Mouse (Mus musculus) erythroblast, adult 5-6 weeks (primary cell): Measurements from ENCODE around the gene Babam2. TPM values are rescaled to one million over a fixed set of nuclear protein-coding genes. Genes with fewer than 3 reads are reported as not detected.

ENCODE experiments used
- ATAC-seq: replicated peaks from 2 replicates; pipeline ENCODE4 v1.8.0; 2016; ENCODE audit warnings: moderate number of reproducible peaks, mild to moderate bottlenecking, moderate TSS enrichment, inconsistent platforms; ENCODE audit not compliant: poor library complexity, low FRiP score, severe bottlenecking
- total RNA-seq, 2 experiments: library from RNA; stranded (forward) in 1 of 2; stranded (reverse) in 1 of 2; fragments of 150-400 nt in 1 of 2; fragments of 200-764, 138-1000 nt in 1 of 2; gene quantifications; 2 replicates each; pipeline versions ENCODE4 v1.2.3 to v1.2.4; 2015 to 2017; ENCODE audit warnings: low replicate concordance in 2 of 2

Babam2 gene
- total RNA-seq (2015; ENCODE audit: low replicate concordance) (46.6 and 83.2 TPM in 2 replicates), total RNA-seq (2017; ENCODE audit: low replicate concordance) (15.5 and 15.8 TPM in 2 replicates)

DNA sequence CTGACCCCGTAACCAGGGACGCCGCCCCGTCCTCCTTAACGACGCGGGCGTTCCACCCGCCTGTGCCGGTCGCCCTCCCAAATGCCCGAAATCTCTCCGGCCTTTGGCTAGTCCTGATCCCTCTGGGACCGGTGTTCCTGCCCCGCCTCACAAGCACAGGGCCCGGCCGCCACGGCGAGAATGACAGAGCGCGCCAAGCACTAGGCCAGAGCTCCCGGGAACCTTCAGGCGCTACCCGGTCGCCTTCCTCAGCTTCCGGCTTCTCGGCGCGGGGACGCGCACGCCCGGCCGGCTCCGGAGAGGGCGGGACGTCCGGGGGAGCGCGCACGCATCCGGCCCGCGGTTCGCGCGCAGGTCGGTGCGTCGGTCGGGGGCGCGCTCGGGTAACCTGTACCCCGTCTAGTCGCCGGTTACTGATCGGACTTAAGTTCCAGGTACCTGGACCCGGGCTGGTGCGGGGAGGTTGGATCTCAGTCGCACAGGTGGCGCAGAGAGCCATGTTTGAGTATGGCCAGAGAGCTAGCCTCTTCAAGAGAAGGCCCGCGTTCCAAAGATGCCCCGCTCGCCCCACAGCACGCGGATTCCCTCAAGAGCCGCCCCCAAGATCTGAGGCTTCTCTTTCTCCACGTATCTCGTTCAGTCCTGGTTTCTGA is at the start of gene Babam2:
Gene Babam2 (plus strand): TSS at position 41 of the 653 bp plus-strand sequence.
- ATAC-seq, result peak; percentile 79

DNA sequence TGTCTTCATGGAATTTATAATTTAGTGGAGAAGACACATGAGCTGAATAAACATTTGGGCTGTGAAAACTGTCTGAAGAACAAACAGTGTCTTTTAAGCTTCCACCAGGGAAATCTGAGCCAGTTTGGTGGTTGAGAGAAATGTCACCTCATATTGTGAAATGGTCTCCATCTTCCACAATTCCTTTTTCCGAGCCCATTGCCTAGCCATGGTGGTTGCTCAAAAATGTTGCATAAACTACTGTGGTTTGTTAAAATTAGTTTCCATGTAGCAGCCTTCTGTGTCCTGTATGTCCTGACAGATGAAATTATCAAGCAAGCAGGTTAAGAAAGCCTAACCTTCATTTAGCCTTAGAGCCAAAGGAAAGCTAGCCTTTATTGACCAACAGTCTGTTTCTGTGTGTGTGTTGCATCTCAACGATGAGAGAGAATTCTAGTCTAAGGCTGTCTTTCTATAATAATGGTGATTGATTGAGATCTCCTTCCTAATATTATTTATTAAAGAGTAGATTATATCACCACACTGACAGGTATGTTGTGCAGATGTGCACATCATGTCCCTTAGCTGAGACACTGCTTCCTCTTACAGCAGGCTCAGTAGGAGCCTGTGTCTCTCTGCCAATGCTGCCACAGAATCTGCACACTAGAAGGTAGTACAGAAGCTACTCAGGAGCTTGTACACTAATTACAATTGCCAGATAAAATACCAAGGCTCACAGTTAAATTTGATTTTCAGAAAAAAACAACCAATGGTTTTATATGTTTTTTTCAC is 46.8 kb upstream of the Babam2 start:
- no peak for ATAC-seq

DNA sequence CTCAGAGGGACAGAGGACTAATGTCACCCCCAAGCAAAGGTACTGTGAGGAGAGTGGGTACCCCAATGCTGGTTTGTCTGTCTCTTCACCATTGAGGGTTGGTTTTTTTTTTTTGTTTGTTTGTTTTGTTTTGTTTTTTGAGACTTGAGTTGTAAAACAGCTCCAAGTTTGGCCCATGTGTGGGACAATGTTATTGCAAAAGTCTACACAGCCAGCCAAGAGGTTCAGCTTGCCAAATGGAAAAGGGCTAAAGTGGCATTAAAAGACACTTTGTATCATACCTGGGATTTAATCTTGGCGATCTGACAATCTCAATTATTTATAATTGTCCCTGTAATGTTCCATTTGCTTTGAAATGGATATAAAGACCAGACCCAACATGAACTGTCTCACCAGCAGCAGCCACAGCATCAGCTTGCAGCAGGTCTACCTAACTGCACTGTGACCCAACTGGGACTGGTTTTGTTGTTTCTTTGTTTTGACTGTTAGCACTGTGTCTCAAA is 41.7 kb upstream of the Babam2 start:
- no peak for ATAC-seq

DNA sequence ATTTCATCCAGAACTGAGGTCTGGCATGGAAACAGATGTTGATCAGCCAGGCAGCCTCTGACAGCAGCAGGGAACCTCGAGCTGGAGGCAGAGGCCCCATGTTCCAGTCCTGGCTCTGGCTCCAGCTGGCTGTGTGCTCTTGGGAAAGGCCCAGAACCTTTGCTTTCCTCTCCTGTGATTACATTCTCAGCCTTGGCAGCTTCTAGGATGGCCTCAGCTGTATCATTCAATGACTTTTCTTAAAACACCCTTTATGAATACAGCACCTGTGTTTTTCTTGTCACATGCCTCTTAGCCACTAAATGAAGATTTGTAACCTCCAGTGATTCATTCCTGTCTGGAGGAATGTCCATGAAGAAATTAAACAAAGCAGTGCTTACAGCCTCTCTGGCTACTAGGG is 31.3 kb upstream of the Babam2 start:
- no peak for ATAC-seq

DNA sequence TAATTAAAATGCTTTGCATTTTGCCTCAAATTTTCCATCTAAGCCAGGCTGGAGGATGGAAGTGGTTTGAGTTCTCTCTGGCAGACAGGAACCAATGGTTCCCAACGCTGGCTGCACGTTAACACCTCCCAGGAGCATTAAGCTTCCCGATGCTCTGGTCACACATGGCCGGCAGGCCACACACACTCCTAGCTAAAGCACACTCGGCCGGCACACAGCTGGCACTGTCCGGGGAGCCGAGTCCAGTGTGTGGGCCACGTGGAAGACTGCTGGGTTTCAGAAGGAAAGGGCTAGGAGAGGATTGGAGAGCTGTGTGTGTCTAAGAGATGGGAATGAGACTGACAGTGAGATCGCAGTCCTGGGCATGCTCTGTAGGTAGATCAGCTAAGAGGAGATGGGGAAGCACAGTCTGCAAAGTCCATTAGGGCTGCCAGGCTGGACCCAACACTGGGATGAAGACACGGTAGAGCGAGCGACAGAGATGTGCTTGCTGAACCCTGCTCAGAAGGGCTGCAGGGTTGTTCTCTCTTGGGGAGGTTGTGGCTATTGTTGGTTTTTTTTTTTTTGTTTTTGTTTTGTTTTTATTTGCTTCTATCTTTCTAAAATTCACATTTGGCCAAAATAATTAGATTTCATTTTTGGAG is 29.0 kb upstream of the Babam2 start:
- no peak for ATAC-seq

DNA sequence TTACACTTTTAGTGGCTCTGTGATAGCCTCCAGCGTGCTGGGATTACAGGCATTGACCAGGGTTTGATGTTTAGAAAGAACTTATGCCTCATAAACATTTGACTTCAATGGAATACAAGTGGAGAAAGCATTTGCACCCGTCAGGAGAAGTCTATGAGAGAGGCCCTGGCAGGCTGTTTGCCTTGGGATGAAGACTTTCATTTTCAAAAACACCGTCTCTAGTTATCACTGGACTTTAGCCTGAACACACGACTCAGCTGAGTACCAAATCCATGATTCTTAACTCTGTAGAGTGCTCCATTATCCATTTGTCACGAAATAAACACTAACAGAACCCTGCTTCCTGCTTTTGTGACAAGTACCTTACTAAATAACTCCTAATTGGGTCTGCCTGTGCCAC is 27.5 kb upstream of the Babam2 start:
- ATAC-seq, result no peak

DNA sequence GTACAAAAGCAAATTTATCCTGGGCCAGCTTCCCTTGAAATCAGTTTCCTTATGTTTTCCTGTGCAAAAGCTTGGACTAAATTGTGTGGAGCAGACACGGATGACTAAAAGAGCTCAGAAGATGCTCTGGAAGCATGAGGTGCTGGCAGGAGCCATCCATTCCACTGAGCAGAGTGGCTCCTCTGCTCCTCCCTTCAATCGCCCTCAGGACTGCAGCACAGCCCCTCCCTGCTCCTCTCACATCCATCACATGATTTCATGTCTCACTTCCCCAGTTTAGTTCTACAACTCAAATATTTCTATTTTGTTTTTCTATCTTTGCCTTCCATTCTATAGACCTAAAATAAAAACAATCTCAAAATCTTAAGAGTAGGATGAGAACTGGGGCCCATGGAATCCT is 26.3 kb upstream of the Babam2 start:
- ATAC-seq, result no peak

DNA sequence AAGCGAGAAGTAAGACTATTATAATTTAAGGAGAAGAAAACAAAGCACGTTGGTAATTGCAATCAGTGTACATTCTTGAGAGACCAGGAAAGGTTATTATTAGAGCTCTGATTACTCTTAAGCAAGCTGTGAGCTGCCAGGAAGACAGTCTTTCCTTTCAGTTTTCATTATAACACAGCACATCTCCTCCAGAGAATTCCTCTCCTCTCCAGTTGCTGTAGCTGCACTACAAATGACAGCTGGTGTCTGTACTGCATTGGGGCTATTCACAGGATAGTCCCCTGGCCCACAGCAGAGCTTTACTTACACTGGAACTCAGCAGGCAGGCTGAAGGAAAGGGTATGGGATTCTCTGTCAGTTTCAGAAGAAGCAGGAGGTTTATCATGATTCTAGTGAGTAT is 24.1 kb upstream of the Babam2 start:
- no peak for ATAC-seq

DNA sequence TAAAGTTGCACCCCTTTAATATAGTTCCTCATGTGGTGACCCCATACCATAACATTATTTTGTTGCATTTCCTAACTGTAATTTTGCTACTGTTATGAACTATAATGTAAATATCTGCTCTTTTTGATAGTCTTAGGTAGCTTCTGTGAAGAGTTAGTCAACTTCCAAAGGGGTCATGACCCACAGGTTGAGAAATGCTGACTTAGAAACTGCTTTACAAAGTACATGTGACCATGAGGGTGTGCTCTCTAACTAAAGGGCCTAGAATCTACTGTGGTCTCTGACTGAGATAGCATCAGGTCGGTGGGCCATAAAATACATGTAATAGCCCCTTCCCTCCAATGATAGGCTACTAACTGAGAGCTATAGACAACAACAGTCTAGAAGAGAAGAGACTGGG is 19.5 kb upstream of the Babam2 start:
- no peak for ATAC-seq

DNA sequence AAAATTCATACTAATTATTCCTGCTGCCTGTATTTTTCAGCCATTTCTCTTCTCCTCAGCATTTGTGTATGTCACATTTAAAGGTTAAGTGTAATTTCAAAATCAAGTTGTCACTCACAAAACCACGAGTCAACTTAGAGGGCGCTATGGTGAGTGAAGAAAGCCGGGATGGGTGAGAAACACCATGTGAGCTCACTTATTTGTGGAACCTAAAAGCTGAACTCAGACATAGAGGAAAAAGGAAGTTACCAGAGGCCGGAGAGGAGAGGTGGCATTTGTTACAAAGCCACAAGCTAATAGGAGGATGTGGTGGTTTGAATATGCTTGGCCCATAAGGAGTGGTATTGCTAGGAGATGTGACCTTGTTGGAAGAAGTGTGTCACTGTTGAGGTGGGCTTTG is 17.3 kb upstream of the Babam2 start:
- no peak for ATAC-seq

DNA sequence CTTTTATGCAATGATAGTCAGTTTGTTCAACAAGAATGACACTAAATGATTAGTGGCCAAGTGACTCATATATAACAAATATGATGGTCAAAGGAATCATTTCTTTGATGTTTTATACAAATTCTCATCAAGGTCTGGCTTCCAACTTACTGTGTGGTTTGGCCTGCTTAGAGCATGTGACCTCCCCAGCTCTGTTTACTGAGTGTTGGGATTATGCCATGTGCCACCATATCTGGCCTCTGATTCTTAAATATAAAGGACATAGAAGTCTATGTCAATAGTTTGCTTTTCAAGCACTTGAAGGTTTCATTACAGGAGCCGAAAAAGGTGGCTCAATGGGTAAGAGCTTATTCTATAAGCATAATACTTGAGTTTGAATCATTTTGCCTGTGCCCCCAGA is 15.2 kb upstream of the Babam2 start:
- no peak for ATAC-seq

DNA sequence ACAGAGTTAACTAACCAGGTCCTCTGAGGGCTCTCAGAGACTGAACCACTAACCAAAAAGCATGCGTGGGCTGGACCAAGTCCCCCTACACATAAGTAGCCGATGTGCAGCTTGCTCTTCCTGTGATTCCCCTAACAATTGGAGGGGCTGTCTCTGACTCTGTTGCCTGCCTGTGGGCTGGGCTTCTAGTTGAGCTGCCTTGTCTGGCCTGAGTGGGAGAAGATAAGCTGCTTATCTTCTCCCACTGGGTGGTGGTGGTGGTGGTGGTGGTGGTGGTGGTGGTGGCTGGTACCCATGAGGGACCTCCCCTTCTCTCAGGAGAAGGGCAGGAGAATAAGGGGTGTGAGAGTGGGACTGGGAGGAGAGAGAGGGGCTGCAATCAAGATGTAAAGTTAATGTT is 11.4 kb upstream of the Babam2 start:
- ATAC-seq, result peak; percentile 94

DNA sequence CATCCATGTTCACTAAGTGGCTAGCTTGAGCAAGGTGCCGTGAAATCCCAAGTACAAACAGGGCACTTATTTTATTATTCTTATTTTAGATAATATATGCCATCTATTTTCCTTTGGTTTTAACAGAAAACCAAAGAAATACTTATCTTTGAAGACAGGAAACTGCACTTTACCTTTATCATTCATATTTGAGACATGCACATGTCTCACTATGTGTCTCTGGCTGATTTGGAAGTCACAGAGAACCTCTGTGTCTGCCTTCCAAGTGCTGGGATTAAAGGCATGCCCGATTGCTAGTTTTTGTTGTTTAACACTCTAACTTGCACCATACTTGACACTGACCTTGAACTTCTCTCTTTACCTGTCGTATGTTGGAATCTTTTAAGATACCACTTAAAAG is 9.5 kb upstream of the Babam2 start:
- ATAC-seq, result peak; percentile 67

DNA sequence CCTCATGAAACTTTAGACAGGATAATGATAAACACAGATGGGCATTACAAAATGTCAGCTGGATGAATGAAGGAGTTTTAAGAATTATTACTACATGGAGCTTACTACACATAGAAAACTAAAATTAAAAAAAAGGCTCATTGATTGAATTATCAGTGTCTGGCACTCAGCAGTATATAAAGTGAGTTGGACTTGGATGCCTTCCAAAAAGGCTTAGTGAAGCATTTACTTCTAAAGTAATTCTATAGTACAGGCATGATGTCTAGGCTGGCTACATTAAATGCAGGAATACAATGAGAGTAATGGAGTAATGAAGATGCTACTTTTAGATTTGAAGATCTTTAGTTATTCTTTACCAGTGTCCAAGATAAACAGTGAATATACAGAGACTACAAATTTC is 4.3 kb upstream of the Babam2 start:
- ATAC-seq, result no peak

DNA sequence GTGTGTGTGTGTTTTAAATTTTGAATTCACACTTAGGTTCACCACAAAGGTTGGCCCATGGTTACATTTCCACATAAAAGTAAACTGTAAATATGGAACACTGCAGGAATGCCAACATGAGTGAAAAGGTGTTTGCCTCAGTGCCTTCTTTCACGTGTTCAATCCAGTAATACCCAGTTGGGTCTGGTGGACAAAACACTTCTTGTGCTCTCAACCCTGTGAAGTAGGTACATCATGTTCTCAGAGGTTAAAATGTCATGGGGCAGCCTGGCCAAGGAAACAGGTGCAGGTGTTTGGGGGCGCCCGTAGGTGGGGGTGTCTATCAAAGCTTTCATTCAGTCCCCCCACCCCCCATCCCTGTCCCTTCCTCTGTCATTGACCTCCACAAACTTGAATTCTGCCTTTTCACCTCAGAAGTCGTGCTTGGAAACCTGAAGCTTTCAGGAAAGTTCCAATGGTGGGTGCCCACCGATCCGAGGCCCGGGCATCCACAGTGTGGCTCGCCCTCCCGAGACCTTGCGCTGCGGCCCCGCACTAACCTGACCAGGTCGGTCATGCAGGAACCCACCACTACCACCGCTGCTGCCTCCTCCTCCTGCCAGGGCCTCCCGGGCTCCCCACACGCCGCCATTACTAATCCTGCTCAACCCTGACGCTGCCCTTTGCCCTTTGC is 377 bp upstream of the Babam2 start, which contains the start of gene Rbks:
Gene Rbks (minus strand): TSS at position 657 of the 673 bp plus-strand sequence.
- ATAC-seq, result peak; percentile 90

DNA sequence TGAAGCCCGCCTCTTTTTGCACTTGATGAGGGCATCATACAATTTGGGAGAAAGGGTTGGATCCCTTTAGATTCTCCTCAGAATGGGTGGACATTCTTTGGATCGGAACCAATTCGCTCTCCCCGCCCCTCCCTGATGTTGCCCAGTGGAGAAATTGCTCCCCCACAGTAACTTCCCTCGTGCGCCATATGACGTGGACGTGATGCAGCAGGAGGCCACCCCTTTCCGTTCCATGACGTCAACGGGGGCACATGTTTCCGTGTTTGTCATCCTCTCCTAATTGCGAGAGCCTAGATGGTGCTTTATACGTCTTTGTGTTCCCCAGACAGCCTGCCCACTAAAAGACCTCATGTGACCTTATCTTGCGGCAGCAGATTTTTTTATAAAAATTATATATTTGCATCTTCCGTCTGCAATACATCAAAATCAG is 828 bp downstream of the Babam2 start:
- peak; percentile 82 for ATAC-seq

DNA sequence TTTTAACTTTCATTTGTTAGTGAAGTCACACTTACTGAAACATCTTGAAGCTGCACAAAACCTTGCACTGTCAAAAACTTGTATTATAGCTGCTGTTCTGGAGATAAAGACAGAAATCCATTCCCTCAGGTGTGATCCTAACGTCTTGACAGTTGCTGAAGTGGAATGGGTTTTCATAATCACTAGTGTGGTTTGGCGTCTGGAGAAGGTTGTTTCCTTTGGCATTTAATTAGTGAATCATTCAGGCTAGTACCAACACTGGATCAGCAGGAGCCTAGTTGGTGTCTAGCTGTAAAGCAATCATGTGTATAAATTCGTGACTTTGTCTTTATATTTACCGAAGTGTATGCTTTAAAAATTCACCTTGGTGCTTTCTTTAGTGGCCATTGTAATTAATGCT is 1.4 kb downstream of the Babam2 start:
- ATAC-seq, result no peak

DNA sequence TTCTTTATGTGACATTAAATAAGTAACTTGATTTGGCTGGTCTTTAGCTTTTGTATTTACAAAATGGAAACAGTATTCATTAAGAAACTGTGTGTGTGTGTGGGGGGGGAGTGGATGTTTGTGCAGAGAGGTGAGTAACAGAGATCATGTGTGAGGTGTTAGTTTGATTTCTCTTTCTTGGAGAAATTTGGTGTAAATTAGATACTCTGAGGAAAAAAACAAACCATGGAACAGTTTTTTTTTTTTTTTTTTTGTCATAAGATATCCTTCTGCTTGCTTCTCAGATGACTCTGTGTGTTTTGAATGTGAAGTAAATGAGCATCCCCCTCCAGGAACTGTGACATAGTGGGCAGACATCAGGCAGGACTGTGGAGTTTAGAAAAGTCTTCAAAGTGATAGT is 1.9 kb downstream of the Babam2 start:
- ATAC-seq, result no peak

DNA sequence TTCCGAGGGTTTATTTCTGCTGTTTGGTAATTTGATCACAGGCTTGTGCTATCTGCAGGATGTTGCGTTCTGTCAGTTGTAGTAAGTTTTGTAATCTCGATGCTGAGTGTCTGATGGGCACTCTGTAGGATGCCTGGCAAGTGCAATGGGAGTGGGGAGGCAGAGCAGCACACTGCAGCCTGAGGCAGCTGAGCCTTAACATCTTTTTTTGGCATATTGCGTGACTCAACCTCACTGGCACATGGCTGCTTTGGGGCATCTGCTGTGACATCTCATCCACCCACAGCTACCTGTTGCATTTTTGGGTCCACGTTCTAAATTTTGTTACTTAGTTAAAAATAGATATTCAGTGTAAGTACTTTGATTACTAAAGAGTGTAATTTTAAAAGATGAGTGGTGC is 7.5 kb downstream of the Babam2 start:
- no peak for ATAC-seq

DNA sequence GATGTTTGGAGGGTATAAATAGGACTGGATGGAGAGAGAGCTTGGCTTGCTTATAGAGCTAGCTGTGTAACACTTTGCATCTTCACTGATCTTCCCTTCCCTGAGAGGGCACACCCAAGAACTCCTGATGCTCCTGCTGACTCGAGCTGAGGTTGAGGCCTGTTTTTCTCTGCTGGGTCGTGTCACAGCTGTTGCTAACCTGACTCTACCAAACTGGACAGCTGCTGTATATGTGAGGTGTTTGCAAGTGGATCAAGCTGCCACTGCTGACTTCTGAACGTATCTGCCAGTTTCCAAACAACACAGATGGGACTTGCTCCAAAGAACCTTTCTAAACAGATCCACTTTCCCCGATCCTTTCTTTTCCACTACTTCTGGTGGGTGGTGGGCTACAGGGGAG is 9.3 kb downstream of the Babam2 start:
- no peak for ATAC-seq
